Mouse (Mus musculus) embryonic facial prominence, embryonic 14.5 days (tissue): ENCODE data around the gene Gm5294. TPM values are rescaled to one million over a fixed set of nuclear protein-coding genes. Genes with fewer than 3 reads are reported as not detected.

Source experiments
- ATAC-seq: fragments of 200-750 bp; cut with Nextera tagmentation; 2 replicates; pipeline ENCODE4 v1.8.0; 2017; ENCODE audit warnings: low read depth, moderate number of reproducible peaks, moderate TSS enrichment
- DNase-seq: peaks from one replicate; pipeline ENCODE4 v3.0.0-alpha.2; 2015; ENCODE audit warnings: low spot score
- H3K27ac ChIP-seq: fragments of 300-500 bp; sonication (generic); replicated peaks from 2 replicates; pipeline ENCODE4 v1.5.1; 2014; ENCODE audit warnings: low read depth, mild to moderate bottlenecking, low read length, moderate library complexity
- H3K27me3 ChIP-seq: fragments of 300-500 bp; sonication (generic); replicated peaks from 2 replicates; pipeline ENCODE4 v1.6.1; 2014; ENCODE audit warnings: low read length; ENCODE audit not compliant: control insufficient read depth, insufficient read depth
- H3K36me3 ChIP-seq: fragments of 300-500 bp; sonication (generic); 2 replicates; pipeline ENCODE4 v1.6.1; 2014; ENCODE audit warnings: low read length, mixed read lengths; ENCODE audit not compliant: control insufficient read depth, insufficient read depth
- H3K4me1 ChIP-seq: fragments of 300-500 bp; sonication (generic); 2 replicates; pipeline ENCODE4 v1.6.1; 2014; ENCODE audit warnings: antibody characterized with exemption, low read length; ENCODE audit not compliant: control insufficient read depth, insufficient read depth
- H3K4me2 ChIP-seq: fragments of 300-500 bp; sonication (generic); 2 replicates; pipeline ENCODE4 v1.6.1; 2014; ENCODE audit warnings: low read depth, mild to moderate bottlenecking, low read length, moderate library complexity, mixed read lengths
- H3K4me3 ChIP-seq: fragments of 300-500 bp; sonication (generic); 2 replicates; pipeline ENCODE4 v1.5.1; 2014; ENCODE audit warnings: low read depth, mild to moderate bottlenecking, low read length
- H3K9ac ChIP-seq: fragments of 300-500 bp; sonication (generic); 2 replicates; pipeline ENCODE4 v1.6.1; 2014; ENCODE audit warnings: low read depth, mild to moderate bottlenecking, low read length, moderate library complexity, mixed read lengths
- H3K9me3 ChIP-seq: fragments of 300-500 bp; sonication (generic); 2 replicates; pipeline ENCODE4 v1.6.1; 2016; ENCODE audit warnings: low read length; ENCODE audit not compliant: control insufficient read depth
- WGBS: fragments of 180-500 bp; shearing (Covaris S2); extraction: QIAGEN DNeasy Blood & Tissue Kit; methylation state at CpG from one replicate; pipeline ENCODE4 v1.1.7; 2014; 5-methylcytosine and 5-hydroxymethylcytosine counted together
- polyA plus RNA-seq: library from polyadenylated mRNA; unstranded; fragments of >200 nt; fragmentation: Nextera tagmentation; extraction: Ambion mirVana; gene quantifications from 2 replicates; pipeline ENCODE4 v1.2.1, GENCODE M21; 2014

Gm5294 gene
- polyA plus RNA-seq, 1 experiment from 2014 or later = not detected

- Histone ChIP-seq H3K4me3 (no peak overlapping the region), H3K4me1 (no peaks in the 10 kb centered on the region), H3K36me3 (no peaks in the 10 kb centered on the region), H3K9me3 (no peaks in the 10 kb centered on the region), H3K27me3 (no peaks in the 10 kb centered on the region), H3K27ac (no peak overlapping the region), H3K4me2 (no peak overlapping the region), H3K9ac (0 out of 2 replicates have a peak overlapping the region, but pooled peaks have one; percentile 5)
- ATAC-seq = no peak
- DNase-seq = peak; percentile 54
- WGBS = 43% methylated on average over 6 of the region's 6 CpGs
Measured at GRCm38 (mm10) chr5:138833406-138833805, 13.5 kb downstream of the Gm5294 start.

DNA sequence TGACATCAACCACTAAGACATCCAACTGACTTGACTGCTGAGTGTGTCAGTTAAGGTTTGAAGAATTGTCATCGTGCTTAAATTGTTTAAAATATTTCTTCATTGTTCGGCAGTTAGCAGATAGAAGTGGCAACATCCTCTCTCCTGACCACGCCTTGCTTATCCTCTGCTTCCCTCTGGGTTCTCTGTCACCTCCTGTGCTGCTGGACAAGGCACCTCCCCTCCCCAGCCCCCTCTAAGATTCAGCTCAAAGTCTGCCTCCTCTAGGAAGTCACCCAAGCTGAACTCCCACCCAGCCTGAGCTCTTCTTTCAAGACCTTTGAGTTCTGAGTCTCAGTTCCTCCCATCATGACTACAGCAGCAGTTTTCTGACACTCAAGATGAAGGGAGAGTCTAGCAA, 15.0 kb downstream of the Gm5294 start:
- Histone ChIP-seq H3K4me3 (no peak overlapping the region), H3K27me3 (no peaks in the 10 kb centered on the region), H3K9ac (no peak overlapping the region), H3K9me3 (no peaks in the 10 kb centered on the region), H3K36me3 (no peaks in the 10 kb centered on the region), H3K27ac (no peak overlapping the region), H3K4me2 (no peak overlapping the region), H3K4me1 (no peaks in the 10 kb centered on the region)
- 81% methylated on average over 3 of the region's 3 CpGs for WGBS
- ATAC-seq (no peak), DNase-seq (no peak)

DNA sequence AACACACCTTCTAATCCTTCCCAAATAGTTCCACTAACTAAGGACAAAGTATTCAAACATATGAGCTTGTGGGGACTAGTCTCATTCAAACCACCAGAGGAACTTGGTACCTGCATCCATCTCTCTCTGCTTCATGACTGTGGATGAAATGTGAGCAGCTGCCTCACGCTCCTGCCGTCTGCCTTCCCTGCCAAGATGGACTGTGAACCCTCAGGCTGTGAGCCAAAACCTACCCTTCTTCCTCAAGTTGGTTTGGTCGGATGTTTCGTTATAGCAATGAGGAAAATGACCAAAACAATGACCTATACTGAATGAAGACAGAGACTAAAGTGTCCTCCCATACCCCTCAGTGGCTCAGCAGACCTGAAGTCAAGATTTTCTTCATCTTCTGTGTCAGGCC, 21.1 kb downstream of the Gm5294 start:
- 92% methylated on average over 4 of the region's 4 CpGs for WGBS
- Histone ChIP-seq H3K9me3 (0 out of 2 replicates have a peak, but pooled peaks cover 5% of the 10 kb centered on the region), H3K27me3 (no peaks in the 10 kb centered on the region), H3K36me3 (no peaks in the 10 kb centered on the region), H3K27ac (no peak overlapping the region), H3K4me3 (no peak overlapping the region), H3K4me2 (no peak overlapping the region), H3K9ac (no peak overlapping the region), H3K4me1 (no peaks in the 10 kb centered on the region)
- DNase-seq (no peak), ATAC-seq (no peak)

DNA sequence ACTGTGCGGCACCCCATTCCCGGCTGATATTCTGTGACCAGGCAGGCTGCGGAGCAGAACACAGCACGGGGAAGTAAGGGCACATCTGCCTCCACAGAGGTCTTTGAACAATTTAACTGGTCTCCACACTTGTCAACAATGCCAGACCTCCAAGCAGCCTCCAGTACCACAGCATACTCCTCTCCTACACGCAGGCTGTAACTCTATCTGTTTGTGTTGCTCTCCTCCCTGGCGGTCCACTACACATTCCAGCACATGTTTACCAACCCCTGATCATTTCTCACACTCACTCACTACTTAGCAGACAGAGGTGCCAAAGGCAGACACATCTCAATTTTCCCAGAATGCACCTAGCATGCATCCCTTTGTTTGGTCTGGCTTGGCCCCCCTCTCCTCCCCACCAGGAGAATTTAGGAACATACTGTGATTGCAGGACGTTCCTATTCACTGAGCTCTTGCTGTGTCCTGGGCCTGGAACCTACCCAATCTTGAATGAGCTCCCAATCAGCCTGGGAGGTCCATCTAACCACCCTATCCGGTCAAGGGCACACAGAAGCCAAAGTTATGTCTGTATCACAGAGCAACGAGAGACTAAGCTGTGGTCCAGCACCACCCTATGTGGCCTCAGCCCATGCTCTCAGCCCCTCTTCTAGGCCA, 23.4 kb downstream of the Gm5294 start:
- Histone ChIP-seq H3K27ac (no peak overlapping the region), H3K4me2 (no peak overlapping the region), H3K9me3 (0 out of 2 replicates have a peak, but pooled peaks cover 5% of the 10 kb centered on the region), H3K36me3 (no peaks in the 10 kb centered on the region), H3K27me3 (no peaks in the 10 kb centered on the region), H3K9ac (no peak overlapping the region), H3K4me1 (no peaks in the 10 kb centered on the region), H3K4me3 (no peak overlapping the region)
- no peak for DNase-seq
- 62% methylated on average over 9 of the region's 9 CpGs for WGBS
- ATAC-seq = no peak

GRCm38 (mm10) chr5:138846506-138846905, 26.6 kb downstream of the Gm5294 start:
- Histone ChIP-seq H3K27ac (no peak overlapping the region), H3K9me3 (no peaks in the 10 kb centered on the region), H3K4me2 (no peak overlapping the region), H3K4me1 (no peaks in the 10 kb centered on the region), H3K4me3 (no peak overlapping the region), H3K36me3 (no peaks in the 10 kb centered on the region), H3K9ac (no peak overlapping the region), H3K27me3 (no peaks in the 10 kb centered on the region)
- DNase-seq = peak; percentile 12
- WGBS = 63% methylated on average over 4 of the region's 4 CpGs
- no peak for ATAC-seq

- Histone ChIP-seq H3K4me1 (no peaks in the 10 kb centered on the region), H3K4me3 (no peak overlapping the region), H3K27ac (no peak overlapping the region), H3K9me3 (peaks cover 4% of the 10 kb centered on the region; the same call in 1 of the 2 replicates), H3K4me2 (peak overlapping the region; percentile 15; the same call in 1 of the 2 replicates), H3K9ac (no peak overlapping the region), H3K27me3 (no peaks in the 10 kb centered on the region), H3K36me3 (no peaks in the 10 kb centered on the region)
- 5% methylated on average over 7 of the region's 7 CpGs for WGBS
- DNase-seq (peak; percentile 90), ATAC-seq (peak; percentile 81)
Measured at GRCm38 (mm10) chr5:138848102-138848501, 28.2 kb downstream of the Gm5294 start.

GRCm38 (mm10) chr5:138849682-138850461, 30.0 kb downstream of the Gm5294 start:
- DNase-seq (peak; percentile 18), ATAC-seq (no peak)
- Histone ChIP-seq H3K4me1 (no peaks in the 10 kb centered on the region), H3K4me2 (no peak overlapping the region), H3K9me3 (peaks cover 4% of the 10 kb centered on the region; the same call in 1 of the 2 replicates), H3K4me3 (no peak overlapping the region), H3K9ac (no peak overlapping the region), H3K27ac (no peak overlapping the region), H3K36me3 (no peaks in the 10 kb centered on the region), H3K27me3 (no peaks in the 10 kb centered on the region)
- 64% methylated on average over 23 of the region's 23 CpGs for WGBS

GRCm38 (mm10) chr5:138850462-138850844, 30.6 kb downstream of the Gm5294 start:
- no peak for ATAC-seq
- WGBS = 60% methylated on average over 5 of the region's 5 CpGs
- H3K27ac ChIP-seq = no peak overlapping the region
- H3K4me3 ChIP-seq = no peak overlapping the region
- H3K9me3 ChIP-seq = peaks cover 4% of the 10 kb centered on the region; the same call in 1 of the 2 replicates
- no peak for DNase-seq
- H3K9ac ChIP-seq = no peak overlapping the region
- H3K27me3 ChIP-seq = no peaks in the 10 kb centered on the region
- H3K36me3 ChIP-seq = no peaks in the 10 kb centered on the region
- H3K4me2 ChIP-seq = no peak overlapping the region
- no peaks in the 10 kb centered on the region for H3K4me1 ChIP-seq
